Mouse (Mus musculus): ENCODE results near the gene Dennd5a. TPM values are rescaled to one million over a fixed set of nuclear protein-coding genes. Genes with fewer than 3 reads are reported as not detected.

The Dennd5a gene
- polyA plus RNA-seq, 1 experiment from 2014 or later = 56.9 TPM

DNA sequence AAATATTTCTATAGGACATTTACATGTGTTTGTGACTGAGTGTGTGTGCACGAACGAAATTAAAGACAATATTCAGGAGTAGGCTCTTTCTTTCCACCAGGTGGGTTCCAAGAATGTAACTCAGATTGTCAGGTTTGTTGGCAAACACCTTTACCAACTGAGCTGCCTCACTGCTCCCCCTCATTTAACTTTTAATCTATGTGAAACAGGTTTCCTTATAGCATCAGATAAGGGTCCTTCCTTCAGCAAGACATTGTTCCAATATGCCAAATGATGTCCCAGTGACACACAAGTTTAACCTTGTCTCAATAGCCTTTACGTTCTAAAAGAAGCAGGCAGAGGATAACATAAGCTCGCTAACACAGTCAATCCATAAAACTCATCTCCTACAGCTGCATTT, 37.4 kb downstream of the Dennd5a start:
- Histone ChIP-seq H3K4me3 (ENCODE audit: low read depth, low read length) (no peak overlapping the region), H3K9ac (replicated peaks; ENCODE audit: low read depth, low read length) (no peak overlapping the region), H3K9me3 (ENCODE audit: control insufficient read depth, low read length) (no peaks in the 10 kb centered on the region), H3K4me2 (ENCODE audit: low read depth, low read length) (no peak overlapping the region), H3K36me3 (ENCODE audit: control insufficient read depth, insufficient read depth, low read length) (peaks cover 23% of the 10 kb centered on the region; the same call in 1 of the 2 replicates), H3K27ac (ENCODE audit: low read depth, low read length) (no peak overlapping the region), H3K4me1 (ENCODE audit: control insufficient read depth, insufficient read depth, low read length) (0 out of 2 replicates have a peak, but pooled peaks cover 4% of the 10 kb centered on the region), H3K27me3 (ENCODE audit: control insufficient read depth, insufficient read depth, low read length) (no peaks in the 10 kb centered on the region)
- 93% methylated on average over 4 of the region's 4 CpGs for WGBS
- ATAC-seq (ENCODE audit: low read depth) = no peak

DNA sequence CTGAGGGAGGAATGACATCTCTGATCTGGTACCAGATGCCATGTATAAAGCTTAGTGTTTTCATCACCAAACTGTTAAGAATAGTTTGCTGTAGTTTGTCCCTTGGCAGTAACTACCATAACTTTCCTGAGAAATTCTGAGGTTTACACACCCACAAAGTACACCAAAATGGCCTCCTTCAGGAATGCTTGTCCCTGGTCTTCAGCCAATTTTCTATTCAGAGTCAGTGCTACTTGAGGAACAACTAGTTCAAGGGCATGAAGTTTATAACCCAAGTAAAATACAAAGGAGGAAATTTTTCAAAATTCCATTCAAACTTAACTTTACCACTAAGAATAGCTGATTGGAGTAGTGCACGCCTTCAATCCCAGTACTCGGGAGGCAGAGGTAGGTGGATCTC, 54.1 kb downstream of the Dennd5a start:
- 95% methylated on average over 2 of the region's 2 CpGs for WGBS
- H3K4me2 ChIP-seq (ENCODE audit: low read depth, low read length) = no peak overlapping the region
- no peaks in the 10 kb centered on the region for H3K27me3 ChIP-seq (ENCODE audit: control insufficient read depth, insufficient read depth, low read length)
- H3K4me3 ChIP-seq (ENCODE audit: low read depth, low read length) = no peak overlapping the region
- H3K4me1 ChIP-seq (ENCODE audit: control insufficient read depth, insufficient read depth, low read length) = no peaks in the 10 kb centered on the region
- ATAC-seq (ENCODE audit: low read depth) = no peak
- H3K9ac ChIP-seq (replicated peaks; ENCODE audit: low read depth, low read length) = no peak overlapping the region
- no peaks in the 10 kb centered on the region for H3K9me3 ChIP-seq (ENCODE audit: control insufficient read depth, low read length)
- H3K36me3 ChIP-seq (ENCODE audit: control insufficient read depth, insufficient read depth, low read length) = peaks cover 73% of the 10 kb centered on the region
- H3K27ac ChIP-seq (ENCODE audit: low read depth, low read length) = no peak overlapping the region

DNA sequence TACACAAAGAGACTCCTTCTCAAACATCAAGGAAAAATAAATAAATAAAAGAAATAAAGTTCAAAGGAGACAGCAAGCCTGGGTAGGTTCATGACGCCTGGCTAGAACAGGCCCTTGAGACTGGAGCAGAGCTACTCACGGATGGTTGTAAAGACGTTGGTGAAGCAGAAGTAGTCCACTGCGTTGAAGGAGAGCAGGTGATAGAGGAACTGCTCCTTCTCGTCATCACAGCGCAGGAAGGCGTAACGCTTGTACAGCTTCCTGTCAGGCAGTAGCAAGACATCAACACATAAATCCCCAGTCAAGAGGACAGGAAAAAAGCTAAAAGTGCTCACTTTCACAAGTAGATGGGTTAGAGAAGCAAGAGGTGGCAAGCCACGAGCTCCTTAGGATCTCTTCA, 59.3 kb downstream of the Dennd5a start:
- Histone ChIP-seq H3K9me3 (ENCODE audit: control insufficient read depth, low read length) (no peaks in the 10 kb centered on the region), H3K27me3 (ENCODE audit: control insufficient read depth, insufficient read depth, low read length) (no peaks in the 10 kb centered on the region), H3K36me3 (ENCODE audit: control insufficient read depth, insufficient read depth, low read length) (peaks cover 89% of the 10 kb centered on the region), H3K4me2 (ENCODE audit: low read depth, low read length) (no peak overlapping the region), H3K4me3 (ENCODE audit: low read depth, low read length) (no peak overlapping the region), H3K27ac (ENCODE audit: low read depth, low read length) (no peak overlapping the region), H3K4me1 (ENCODE audit: control insufficient read depth, insufficient read depth, low read length) (no peaks in the 10 kb centered on the region), H3K9ac (replicated peaks; ENCODE audit: low read depth, low read length) (no peak overlapping the region)
- WGBS = 90% methylated on average over 9 of the region's 9 CpGs
- no peak for ATAC-seq (ENCODE audit: low read depth)

DNA sequence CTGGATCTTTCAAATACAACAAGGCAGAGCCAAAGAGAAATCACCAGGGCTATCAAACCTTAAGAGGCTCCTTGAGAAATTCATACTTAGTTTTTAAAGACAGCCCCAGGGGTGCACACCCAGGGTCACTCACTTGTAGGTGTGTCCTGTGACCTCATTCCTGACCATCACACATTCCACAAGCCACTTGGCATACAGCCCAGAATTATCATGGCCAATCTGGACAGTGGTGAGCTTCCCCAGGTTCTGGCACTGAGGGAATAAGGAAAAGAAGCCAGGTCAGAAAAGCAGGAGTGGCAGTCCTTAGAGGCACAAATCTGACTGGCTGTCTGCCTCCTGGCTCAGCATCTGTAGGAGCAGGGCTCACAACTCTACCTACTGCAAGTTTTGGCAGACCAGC, 61.4 kb downstream of the Dennd5a start:
- H3K36me3 ChIP-seq (ENCODE audit: control insufficient read depth, insufficient read depth, low read length) = peaks cover 90% of the 10 kb centered on the region
- H3K4me3 ChIP-seq (ENCODE audit: low read depth, low read length) = no peak overlapping the region
- no peaks in the 10 kb centered on the region for H3K27me3 ChIP-seq (ENCODE audit: control insufficient read depth, insufficient read depth, low read length)
- H3K9ac ChIP-seq (replicated peaks; ENCODE audit: low read depth, low read length) = no peak overlapping the region
- no peak overlapping the region for H3K27ac ChIP-seq (ENCODE audit: low read depth, low read length)
- no peaks in the 10 kb centered on the region for H3K9me3 ChIP-seq (ENCODE audit: control insufficient read depth, low read length)
- no peak overlapping the region for H3K4me2 ChIP-seq (ENCODE audit: low read depth, low read length)
- H3K4me1 ChIP-seq (ENCODE audit: control insufficient read depth, insufficient read depth, low read length) = no peaks in the 10 kb centered on the region
- ATAC-seq (ENCODE audit: low read depth) = no peak

DNA sequence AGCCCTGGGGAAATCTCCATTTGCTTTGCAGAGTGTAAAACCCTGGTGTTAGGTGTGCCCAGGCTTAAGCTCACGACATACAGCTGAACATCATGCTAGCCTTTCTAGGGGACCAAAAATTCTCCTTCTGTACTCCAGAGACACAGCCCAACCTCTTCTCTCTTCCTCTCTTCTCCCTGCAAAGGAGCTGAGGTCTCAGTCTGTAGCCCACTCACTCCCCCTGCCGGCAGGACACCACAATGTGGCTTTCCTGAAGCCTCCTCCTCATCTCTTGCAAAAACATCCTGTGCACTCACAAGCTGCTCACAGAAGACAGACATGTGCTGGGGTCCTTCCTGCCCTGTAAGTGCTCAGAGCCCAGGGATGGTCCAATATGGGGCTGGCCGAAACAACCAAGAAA, 67.7 kb downstream of the Dennd5a start:
- Histone ChIP-seq H3K4me2 (ENCODE audit: low read depth, low read length) (no peak overlapping the region), H3K36me3 (ENCODE audit: control insufficient read depth, insufficient read depth, low read length) (peaks cover 45% of the 10 kb centered on the region), H3K27me3 (ENCODE audit: control insufficient read depth, insufficient read depth, low read length) (no peaks in the 10 kb centered on the region), H3K4me1 (ENCODE audit: control insufficient read depth, insufficient read depth, low read length) (no peaks in the 10 kb centered on the region), H3K9me3 (ENCODE audit: control insufficient read depth, low read length) (no peaks in the 10 kb centered on the region), H3K9ac (replicated peaks; ENCODE audit: low read depth, low read length) (no peak overlapping the region), H3K27ac (ENCODE audit: low read depth, low read length) (no peak overlapping the region), H3K4me3 (ENCODE audit: low read depth, low read length) (no peak overlapping the region)
- no peak for ATAC-seq (ENCODE audit: low read depth)
- WGBS = 37% methylated on average over 3 of the region's 3 CpGs

DNA sequence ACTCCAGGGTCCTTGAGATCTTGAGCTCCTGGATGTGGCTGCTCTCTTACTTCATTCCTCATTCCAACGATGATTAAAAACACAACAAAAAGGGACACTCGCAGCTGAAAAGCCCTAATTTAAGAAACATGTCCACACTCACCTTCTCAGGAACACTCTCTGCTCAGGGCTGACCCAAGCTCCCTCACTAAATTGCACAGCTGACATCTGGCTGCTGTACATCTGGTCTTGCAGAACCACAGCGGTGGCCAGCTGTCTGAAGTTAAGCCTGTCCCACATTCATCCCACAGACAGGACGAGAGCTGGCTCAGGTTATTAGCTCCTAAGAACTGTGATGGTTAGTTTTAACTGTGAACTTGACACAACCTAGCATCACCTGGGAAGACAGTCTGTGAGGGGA, 68.5 kb downstream of the Dennd5a start:
- Histone ChIP-seq H3K27ac (ENCODE audit: low read depth, low read length) (no peak overlapping the region), H3K27me3 (ENCODE audit: control insufficient read depth, insufficient read depth, low read length) (no peaks in the 10 kb centered on the region), H3K4me3 (ENCODE audit: low read depth, low read length) (no peak overlapping the region), H3K4me2 (ENCODE audit: low read depth, low read length) (no peak overlapping the region), H3K36me3 (ENCODE audit: control insufficient read depth, insufficient read depth, low read length) (peaks cover 39% of the 10 kb centered on the region), H3K4me1 (ENCODE audit: control insufficient read depth, insufficient read depth, low read length) (no peaks in the 10 kb centered on the region), H3K9me3 (ENCODE audit: control insufficient read depth, low read length) (no peaks in the 10 kb centered on the region), H3K9ac (replicated peaks; ENCODE audit: low read depth, low read length) (no peak overlapping the region)
- 94% methylated on average over 4 of the region's 4 CpGs for WGBS
- ATAC-seq (ENCODE audit: low read depth) = no peak

DNA sequence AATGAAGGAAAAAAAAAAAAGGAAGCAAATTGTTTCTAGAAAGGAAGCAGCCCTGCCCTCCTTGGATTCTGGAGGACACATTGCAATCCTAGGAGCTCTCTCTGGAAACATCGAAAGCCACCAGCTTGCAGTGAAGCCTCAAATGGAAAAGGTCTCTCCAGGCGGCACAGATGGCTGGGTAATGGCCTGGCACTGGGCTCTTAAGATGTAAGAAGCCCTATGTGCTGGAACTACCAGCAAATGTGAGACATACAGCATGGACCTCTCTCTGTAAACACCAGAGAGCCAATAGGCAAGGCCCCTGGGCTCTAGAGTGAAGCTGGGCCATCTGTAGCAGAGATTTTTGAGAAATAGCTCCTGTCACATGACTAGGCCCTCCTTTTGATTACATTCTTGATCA, 70.0 kb downstream of the Dennd5a start:
- 96% methylated on average over 2 of the region's 2 CpGs for WGBS
- Histone ChIP-seq H3K36me3 (ENCODE audit: control insufficient read depth, insufficient read depth, low read length) (peaks cover 24% of the 10 kb centered on the region), H3K27ac (ENCODE audit: low read depth, low read length) (no peak overlapping the region)

DNA sequence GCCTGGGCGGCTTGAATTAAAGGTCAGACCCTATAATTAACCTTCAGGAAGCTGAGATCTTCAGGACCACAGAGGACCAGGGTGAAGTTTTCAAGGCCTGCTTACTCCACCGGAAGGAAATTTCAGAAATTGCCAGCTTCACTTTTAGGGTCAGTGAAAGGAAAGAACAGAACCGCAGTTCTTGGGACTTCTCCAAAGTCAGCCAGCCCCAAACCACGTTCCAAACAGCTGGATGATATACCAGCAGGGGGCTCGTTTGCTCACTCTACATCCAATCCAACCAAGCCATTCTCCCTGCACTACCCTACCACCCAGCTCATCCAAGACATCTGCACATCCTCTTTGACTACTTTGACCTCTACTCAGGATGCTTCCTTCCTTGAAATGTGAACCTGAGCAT, 71.0 kb downstream of the Dennd5a start:
- WGBS = 82% methylated on average over 5 of the region's 5 CpGs

More for the DNA sequence above, 70.0 kb downstream of the Dennd5a start:
- ATAC-seq (ENCODE audit: low read depth) = no peak
- H3K9ac ChIP-seq (replicated peaks; ENCODE audit: low read depth, low read length) = no peak overlapping the region
- H3K4me3 ChIP-seq (ENCODE audit: low read depth, low read length) = no peak overlapping the region
- H3K27me3 ChIP-seq (ENCODE audit: control insufficient read depth, insufficient read depth, low read length) = no peaks in the 10 kb centered on the region
- H3K9me3 ChIP-seq (ENCODE audit: control insufficient read depth, low read length) = no peaks in the 10 kb centered on the region
- H3K4me2 ChIP-seq (ENCODE audit: low read depth, low read length) = no peak overlapping the region
- H3K4me1 ChIP-seq (ENCODE audit: control insufficient read depth, insufficient read depth, low read length) = no peaks in the 10 kb centered on the region

DNA sequence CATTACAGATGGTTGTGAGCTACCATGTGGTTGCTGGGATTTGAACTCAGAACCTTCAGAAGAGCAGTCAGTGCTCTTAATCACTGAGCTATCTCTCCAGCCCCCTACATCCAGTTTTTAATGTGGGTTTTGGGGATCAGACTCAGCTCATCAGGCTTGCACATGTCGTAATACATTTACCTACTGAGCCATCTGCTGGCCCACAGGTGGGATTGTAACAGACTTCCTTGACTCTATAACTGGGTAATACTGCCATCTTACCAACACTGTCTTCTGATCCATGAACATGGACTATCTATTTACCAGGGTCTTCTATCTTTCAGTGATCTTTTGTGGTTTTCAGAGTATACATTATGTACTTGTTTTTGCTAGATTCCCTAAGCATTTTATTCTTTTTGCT, 74.0 kb downstream of the Dennd5a start:
- Histone ChIP-seq H3K4me1 (ENCODE audit: control insufficient read depth, insufficient read depth, low read length) (no peaks in the 10 kb centered on the region), H3K4me2 (ENCODE audit: low read depth, low read length) (no peak overlapping the region), H3K9ac (replicated peaks; ENCODE audit: low read depth, low read length) (no peak overlapping the region), H3K9me3 (ENCODE audit: control insufficient read depth, low read length) (no peaks in the 10 kb centered on the region), H3K36me3 (ENCODE audit: control insufficient read depth, insufficient read depth, low read length) (no peaks in the 10 kb centered on the region; the same call in 1 of the 2 replicates), H3K4me3 (ENCODE audit: low read depth, low read length) (no peak overlapping the region), H3K27me3 (ENCODE audit: control insufficient read depth, insufficient read depth, low read length) (no peaks in the 10 kb centered on the region), H3K27ac (ENCODE audit: low read depth, low read length) (no peak overlapping the region)
- WGBS = 90% methylated on average over 1 of the region's 1 CpGs
- no peak for ATAC-seq (ENCODE audit: low read depth)

More for the DNA sequence above, 71.0 kb downstream of the Dennd5a start:
- Histone ChIP-seq H3K36me3 (ENCODE audit: control insufficient read depth, insufficient read depth, low read length) (peaks cover 15% of the 10 kb centered on the region), H3K27ac (ENCODE audit: low read depth, low read length) (no peak overlapping the region), H3K4me3 (ENCODE audit: low read depth, low read length) (no peak overlapping the region), H3K9ac (replicated peaks; ENCODE audit: low read depth, low read length) (no peak overlapping the region), H3K4me1 (ENCODE audit: control insufficient read depth, insufficient read depth, low read length) (no peaks in the 10 kb centered on the region), H3K4me2 (ENCODE audit: low read depth, low read length) (no peak overlapping the region), H3K27me3 (ENCODE audit: control insufficient read depth, insufficient read depth, low read length) (no peaks in the 10 kb centered on the region), H3K9me3 (ENCODE audit: control insufficient read depth, low read length) (no peaks in the 10 kb centered on the region)
- no peak for ATAC-seq (ENCODE audit: low read depth)

DNA sequence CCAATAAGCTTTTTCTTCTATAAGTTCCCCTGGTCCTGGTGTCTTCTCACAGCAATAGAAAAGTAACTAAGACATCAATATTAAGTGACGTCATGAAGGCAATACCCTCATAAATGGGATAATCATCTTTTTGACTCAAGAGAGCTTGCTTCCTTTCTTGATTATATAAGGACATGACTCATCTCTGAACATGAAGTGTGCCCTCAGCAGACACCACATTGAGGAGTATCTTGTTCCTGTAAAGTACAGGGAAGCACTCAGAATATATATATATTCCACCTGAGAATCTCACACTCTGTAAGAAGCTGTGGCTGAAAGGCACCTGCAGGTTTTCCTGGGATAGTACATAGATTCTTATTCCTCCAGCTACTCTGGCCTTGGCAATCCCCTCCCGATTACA, 77.7 kb downstream of the Dennd5a start:
- Histone ChIP-seq H3K4me3 (ENCODE audit: low read depth, low read length) (no peak overlapping the region), H3K27ac (ENCODE audit: low read depth, low read length) (no peak overlapping the region), H3K9me3 (ENCODE audit: control insufficient read depth, low read length) (no peaks in the 10 kb centered on the region), H3K27me3 (ENCODE audit: control insufficient read depth, insufficient read depth, low read length) (no peaks in the 10 kb centered on the region), H3K9ac (replicated peaks; ENCODE audit: low read depth, low read length) (no peak overlapping the region), H3K4me1 (ENCODE audit: control insufficient read depth, insufficient read depth, low read length) (no peaks in the 10 kb centered on the region), H3K4me2 (ENCODE audit: low read depth, low read length) (no peak overlapping the region), H3K36me3 (ENCODE audit: control insufficient read depth, insufficient read depth, low read length) (no peaks in the 10 kb centered on the region)
- ATAC-seq (ENCODE audit: low read depth) = no peak
- WGBS = 92% methylated on average over 2 of the region's 2 CpGs

Measured in neural tube, embryonic 14.5 days (tissue).